Mouse (Mus musculus): ENCODE measurements around the gene Cav2.

GRCm38 (mm10) chr6:17306602-17307325, 25.8 kb downstream of the Cav2 start:
- TF ChIP-seq TCF12 (IDR thresholded peaks at IDR 0.05; ENCODE audit: insufficient read depth, poor library complexity, severe bottlenecking) (no peak), SRF (IDR thresholded peaks at IDR 0.05; ENCODE audit: control insufficient read depth, insufficient read length, low read depth) (no peak), MYOD1 (IDR thresholded peaks at IDR 0.05; ENCODE audit: control insufficient read depth in 1 of 3, insufficient read length in 2 of 3, low read depth in 2 of 3) (no peak), E2F4 (IDR thresholded peaks at IDR 0.05; ENCODE audit: insufficient read depth) (no peak)

Data from myocyte (in vitro differentiated cells).